Mouse (Mus musculus): ENCODE data around the gene Icam4. TPM values are rescaled to one million over a fixed set of nuclear protein-coding genes. Genes with fewer than 3 reads are reported as not detected.
A peak's percentile ranks its signal among the peaks of the same experiment; 100 is the strongest.
"Not testable (repeated sequence)": the region's sequence is repeated elsewhere in the genome, so short reads cannot be mapped to it uniquely, and the experiment has no call there.

Icam4 gene
- polyA plus RNA-seq, 1 experiment from 2014 or later, result 3.1 TPM

- not testable (repeated sequence) for H3K4me3 ChIP-seq; ATAC-seq (ENCODE audit: extremely low read depth, insufficient number of reproducible peaks, low FRiP score, low TSS enrichment); H3K9ac ChIP-seq; H3K36me3 ChIP-seq; H3K27me3 ChIP-seq (replicated peaks); H3K4me2 ChIP-seq; H3K27ac ChIP-seq (replicated peaks); H3K9me3 ChIP-seq
- peaks cover 10% of the 10 kb centered on the region for H3K4me1 ChIP-seq
- 75% methylated on average over 1 of the region's 1 CpGs for WGBS
These were observed 30.8 kb upstream of the Icam4 start for GRCm38 (mm10) chr9:20998337-20998736.

DNA sequence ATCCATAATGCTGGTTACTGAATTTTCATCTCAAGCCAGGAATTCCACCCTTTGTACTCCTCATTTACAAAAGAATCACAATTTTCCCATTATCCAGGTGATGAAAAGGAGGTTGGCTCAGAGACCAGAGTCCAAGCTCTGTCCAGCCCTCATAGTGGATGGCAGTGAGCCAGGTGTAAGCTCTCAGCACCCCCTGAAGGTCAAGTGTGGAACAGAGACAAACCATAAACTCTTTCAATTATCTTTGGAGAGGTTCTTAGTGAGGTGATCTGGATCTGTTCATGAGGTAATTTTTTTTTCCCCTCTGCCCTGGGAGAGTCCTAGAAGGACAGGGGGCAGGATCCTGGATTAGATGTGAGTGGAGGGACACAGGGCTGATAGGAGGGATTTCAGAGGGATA lies 28.4 kb upstream of the Icam4 start:
- Histone ChIP-seq H3K27me3 (replicated peaks) (no peaks in the 10 kb centered on the region), H3K36me3 (peaks cover 16% of the 10 kb centered on the region), H3K4me3 (no peak overlapping the region), H3K9me3 (no peaks in the 10 kb centered on the region), H3K4me2 (no peak overlapping the region), H3K27ac (replicated peaks) (no peak overlapping the region), H3K9ac (peak overlapping the region; percentile 59; the same call in 1 of the 2 replicates), H3K4me1 (peaks cover 15% of the 10 kb centered on the region)
- ATAC-seq (ENCODE audit: extremely low read depth, insufficient number of reproducible peaks, low FRiP score, low TSS enrichment), result no peak

- no peak overlapping the region for H3K4me3 ChIP-seq
- ATAC-seq (ENCODE audit: extremely low read depth, insufficient number of reproducible peaks, low FRiP score, low TSS enrichment), result no peak
- H3K27ac ChIP-seq (replicated peaks), result no peak overlapping the region
- WGBS, result 67% methylated on average over 6 of the region's 6 CpGs
- peaks cover 26% of the 10 kb centered on the region for H3K36me3 ChIP-seq
- H3K27me3 ChIP-seq (replicated peaks), result no peaks in the 10 kb centered on the region
- no peaks in the 10 kb centered on the region for H3K9me3 ChIP-seq
- no peak overlapping the region for H3K4me2 ChIP-seq
- H3K9ac ChIP-seq, result 0 out of 2 replicates have a peak overlapping the region, but pooled peaks have one; percentile 24
- peaks cover 15% of the 10 kb centered on the region for H3K4me1 ChIP-seq
These were observed 27.4 kb upstream of the Icam4 start for GRCm38 (mm10) chr9:21001651-21002200.

DNA sequence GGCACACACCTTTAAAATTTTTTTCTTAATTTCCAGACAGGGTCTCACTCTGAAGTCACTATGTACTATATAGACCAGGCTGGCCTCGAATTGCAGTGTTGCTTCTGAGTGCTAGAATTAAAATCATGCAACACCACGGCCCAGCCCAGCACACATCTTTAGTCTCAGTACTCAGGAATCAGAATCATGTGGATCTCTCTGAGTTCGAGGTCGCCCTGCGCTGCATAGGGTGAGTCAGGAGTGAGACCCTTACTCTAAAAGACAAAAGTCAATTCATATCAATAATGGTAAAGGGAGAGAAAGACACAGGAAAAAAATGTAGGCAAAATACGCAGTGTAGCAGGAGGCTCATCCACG lies 26.9 kb upstream of the Icam4 start:
- Histone ChIP-seq H3K9ac (peak overlapping the region; percentile 92), H3K9me3 (no peaks in the 10 kb centered on the region), H3K27ac (replicated peaks) (peak overlapping the region; percentile 73; the same call in 1 of the 2 replicates), H3K4me2 (peak overlapping the region; percentile 93), H3K4me3 (peak overlapping the region; percentile 70), H3K27me3 (replicated peaks) (no peaks in the 10 kb centered on the region), H3K36me3 (peaks cover 31% of the 10 kb centered on the region), H3K4me1 (peaks cover 15% of the 10 kb centered on the region)
- no peak; the same call in 1 of the 2 replicates for ATAC-seq (ENCODE audit: extremely low read depth, insufficient number of reproducible peaks, low FRiP score, low TSS enrichment)
- 10% methylated on average over 7 of the region's 7 CpGs for WGBS

GRCm38 (mm10) chr9:21002627-21003551 lies 26.3 kb upstream of the Icam4 start, which contains the start of gene Mrpl4:
Gene Mrpl4, plus strand, starts transcription at chr9:21002738.
- peak; percentile 65 for ATAC-seq (ENCODE audit: extremely low read depth, insufficient number of reproducible peaks, low FRiP score, low TSS enrichment)
- Histone ChIP-seq H3K4me1 (peaks cover 15% of the 10 kb centered on the region), H3K9me3 (no peaks in the 10 kb centered on the region), H3K36me3 (peaks cover 37% of the 10 kb centered on the region), H3K27me3 (replicated peaks) (no peaks in the 10 kb centered on the region), H3K27ac (replicated peaks) (peak within 1 kb of the TSS; percentile 73), H3K4me2 (peak within 1 kb of the TSS; percentile 93), H3K9ac (peak within 1 kb of the TSS; percentile 92), H3K4me3 (peak within 1 kb of the TSS; percentile 70)
- under 1% methylated on average over 72 of the region's 72 CpGs for WGBS

DNA sequence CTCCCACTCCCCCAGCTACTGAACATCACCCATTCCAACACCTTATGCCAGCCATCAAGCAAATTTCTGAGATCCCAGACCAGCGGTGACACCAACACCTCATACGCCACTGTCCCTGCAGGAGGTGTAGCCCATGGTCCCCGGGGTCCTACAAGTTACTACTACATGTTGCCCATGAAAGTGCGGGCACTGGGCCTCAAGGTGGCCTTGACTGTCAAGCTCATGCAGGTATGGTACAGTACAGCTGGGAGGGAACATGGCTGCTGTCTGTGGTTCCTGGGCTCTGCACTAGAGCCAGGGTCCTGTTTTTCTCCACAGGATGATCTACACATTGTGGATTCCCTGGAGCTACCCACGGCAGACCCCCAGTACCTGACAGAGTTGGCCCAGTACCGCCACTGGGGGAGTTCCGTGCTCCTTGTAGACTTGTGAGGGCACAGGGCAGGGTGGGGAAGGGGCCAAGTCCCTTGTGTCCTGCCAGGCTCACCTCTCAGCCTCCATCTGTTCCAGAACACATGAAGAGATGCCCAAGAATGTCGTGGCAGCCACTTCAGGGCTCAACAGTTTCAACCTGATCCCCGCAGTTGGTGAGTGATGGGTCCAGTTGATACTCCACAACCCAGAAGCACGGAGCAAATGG lies 21.7 kb upstream of the Icam4 start:
- Histone ChIP-seq H3K27me3 (replicated peaks) (0 out of 2 replicates have a peak, but pooled peaks cover 3% of the 10 kb centered on the region), H3K4me3 (no peak overlapping the region), H3K9ac (no peak overlapping the region), H3K4me1 (peaks cover 7% of the 10 kb centered on the region), H3K4me2 (no peak overlapping the region), H3K9me3 (no peaks in the 10 kb centered on the region), H3K36me3 (peaks cover 53% of the 10 kb centered on the region), H3K27ac (replicated peaks) (no peak overlapping the region)
- 87% methylated on average over 10 of the region's 10 CpGs for WGBS
- ATAC-seq (ENCODE audit: extremely low read depth, insufficient number of reproducible peaks, low FRiP score, low TSS enrichment), result no peak

- 76% methylated on average over 7 of the region's 7 CpGs for WGBS
- no peak overlapping the region for H3K4me2 ChIP-seq
These were observed 21.2 kb upstream of the Icam4 start for GRCm38 (mm10) chr9:21008007-21008406.

DNA sequence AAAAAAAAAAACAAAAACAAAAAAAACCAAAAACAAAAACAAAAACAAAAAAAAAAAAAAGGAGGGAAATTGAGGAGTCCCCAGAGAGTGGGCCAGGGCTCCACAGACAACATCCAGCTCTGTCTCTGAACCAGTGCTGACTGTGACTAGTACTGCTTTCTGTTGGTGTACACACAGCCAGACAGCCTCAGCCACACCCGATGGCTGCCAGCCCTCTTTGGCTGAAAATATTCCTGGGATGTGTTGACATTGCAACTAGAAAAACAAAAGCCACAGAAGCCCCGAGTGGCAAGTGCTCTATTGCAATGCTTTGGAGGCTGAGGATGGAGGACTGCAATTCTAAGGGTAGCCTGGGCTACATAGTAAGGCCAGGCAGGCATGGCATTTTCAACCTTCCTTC lies 18.8 kb upstream of the Icam4 start:
- no peaks in the 10 kb centered on the region for H3K9me3 ChIP-seq

More at GRCm38 (mm10) chr9:21008007-21008406, 21.2 kb upstream of the Icam4 start:
- ATAC-seq (ENCODE audit: extremely low read depth, insufficient number of reproducible peaks, low FRiP score, low TSS enrichment), result no peak
- peaks cover 53% of the 10 kb centered on the region for H3K36me3 ChIP-seq
- peaks cover 7% of the 10 kb centered on the region for H3K4me1 ChIP-seq
- no peak overlapping the region for H3K4me3 ChIP-seq
- no peak overlapping the region for H3K9ac ChIP-seq
- 0 out of 2 replicates have a peak, but pooled peaks cover 5% of the 10 kb centered on the region for H3K27me3 ChIP-seq (replicated peaks)
- H3K27ac ChIP-seq (replicated peaks), result no peak overlapping the region
- no peaks in the 10 kb centered on the region for H3K9me3 ChIP-seq

DNA sequence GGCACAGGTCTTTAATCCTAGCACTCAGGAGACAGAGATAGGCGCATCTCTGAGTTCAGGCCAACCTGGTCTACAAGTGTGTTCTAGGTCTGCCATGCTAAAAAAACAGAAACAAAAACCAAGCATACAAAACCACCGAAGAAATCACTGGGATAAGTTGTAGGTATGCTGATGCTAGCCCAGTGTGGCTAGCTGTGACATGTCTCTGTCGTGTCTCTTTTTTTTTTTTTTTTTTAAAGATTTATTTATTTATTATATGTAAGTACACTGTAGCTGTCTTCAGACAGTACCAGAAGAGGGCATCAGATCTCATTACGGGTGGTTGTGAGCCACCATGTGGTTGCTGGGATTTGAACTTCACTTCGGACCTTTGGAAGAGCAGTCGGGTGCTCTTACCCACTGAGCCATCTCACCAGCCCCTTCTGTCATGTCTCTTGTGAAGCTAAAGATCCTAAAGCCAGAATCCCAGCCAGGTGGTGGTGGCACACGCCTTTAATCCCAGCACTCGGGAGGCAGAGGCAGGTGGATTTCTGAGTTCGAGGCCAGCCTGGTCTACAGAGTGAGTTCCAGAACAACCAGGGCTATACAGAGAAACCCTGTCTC lies 18.1 kb upstream of the Icam4 start:
- 61% methylated on average over 9 of the region's 9 CpGs for WGBS
- Histone ChIP-seq H3K4me1 (peaks cover 15% of the 10 kb centered on the region), H3K36me3 (peaks cover 34% of the 10 kb centered on the region), H3K27ac (replicated peaks) (peak overlapping the region; percentile 74; the same call in 1 of the 2 replicates), H3K27me3 (replicated peaks) (peaks cover 33% of the 10 kb centered on the region)
- H3K4me3 ChIP-seq; H3K9ac ChIP-seq; H3K9me3 ChIP-seq; ATAC-seq (ENCODE audit: extremely low read depth, insufficient number of reproducible peaks, low FRiP score, low TSS enrichment); H3K4me2 ChIP-seq: not testable (repeated sequence)

More for the DNA sequence above, 18.8 kb upstream of the Icam4 start:
- Histone ChIP-seq H3K4me2 (no peak overlapping the region), H3K4me3 (no peak overlapping the region), H3K4me1 (peaks cover 9% of the 10 kb centered on the region), H3K27ac (replicated peaks) (no peak overlapping the region), H3K36me3 (peaks cover 41% of the 10 kb centered on the region), H3K27me3 (replicated peaks) (peaks cover 27% of the 10 kb centered on the region), H3K9ac (no peak overlapping the region)
- 49% methylated on average over 2 of the region's 2 CpGs for WGBS
- no peak for ATAC-seq (ENCODE audit: extremely low read depth, insufficient number of reproducible peaks, low FRiP score, low TSS enrichment)

GRCm38 (mm10) chr9:21011846-21012312 lies 17.3 kb upstream of the Icam4 start:
- Histone ChIP-seq H3K9me3 (no peaks in the 10 kb centered on the region), H3K4me3 (no peak overlapping the region), H3K27ac (replicated peaks) (peak overlapping the region; percentile 74), H3K36me3 (peaks cover 25% of the 10 kb centered on the region), H3K4me1 (peaks cover 21% of the 10 kb centered on the region), H3K27me3 (replicated peaks) (peaks cover 42% of the 10 kb centered on the region), H3K9ac (no peak overlapping the region), H3K4me2 (no peak overlapping the region)
- no peak for ATAC-seq (ENCODE audit: extremely low read depth, insufficient number of reproducible peaks, low FRiP score, low TSS enrichment)
- WGBS, result 45% methylated on average over 5 of the region's 5 CpGs

GRCm38 (mm10) chr9:21012368-21012767 lies 16.8 kb upstream of the Icam4 start:
- Histone ChIP-seq H3K36me3 (peaks cover 21% of the 10 kb centered on the region), H3K9ac (no peak overlapping the region), H3K27ac (replicated peaks) (peak overlapping the region; percentile 74), H3K4me2 (no peak overlapping the region), H3K4me1 (peaks cover 21% of the 10 kb centered on the region), H3K27me3 (replicated peaks) (peaks cover 47% of the 10 kb centered on the region), H3K4me3 (no peak overlapping the region), H3K9me3 (no peaks in the 10 kb centered on the region)
- WGBS, result 23% methylated on average over 1 of the region's 1 CpGs
- no peak for ATAC-seq (ENCODE audit: extremely low read depth, insufficient number of reproducible peaks, low FRiP score, low TSS enrichment)
